Mouse (Mus musculus) stomach, embryonic 16.5 days (tissue): ENCODE measurements around the gene Osbpl2. TPM values are rescaled to one million over a fixed set of nuclear protein-coding genes. Genes with fewer than 3 reads are reported as not detected.

Experiments
- ATAC-seq: fragments of 200-750 bp; cut with Nextera tagmentation; 2 replicates; pipeline ENCODE4 v1.8.0; 2017; ENCODE audit warnings: moderate number of reproducible peaks, moderate TSS enrichment; ENCODE audit not compliant: insufficient read depth, low FRiP score
- H3K27ac ChIP-seq: fragments of 300-500 bp; sonication (generic); 2 replicates; pipeline ENCODE4 v1.5.1; 2014; ENCODE audit warnings: low read length
- H3K27me3 ChIP-seq: fragments of 300-500 bp; sonication (generic); 2 replicates; pipeline ENCODE4 v1.6.1; 2014; ENCODE audit warnings: low read length, control low read depth, mixed read lengths; ENCODE audit not compliant: control insufficient read depth, insufficient read depth
- H3K36me3 ChIP-seq: fragments of 300-500 bp; sonication (generic); 2 replicates; pipeline ENCODE4 v1.6.1; 2014; ENCODE audit warnings: low read length; ENCODE audit not compliant: control insufficient read depth, insufficient read depth
- H3K4me1 ChIP-seq: fragments of 300-500 bp; sonication (generic); 2 replicates; pipeline ENCODE4 v1.6.1; 2014; ENCODE audit warnings: low read length, control low read depth, mixed read lengths; ENCODE audit not compliant: control insufficient read depth, insufficient read depth
- H3K4me2 ChIP-seq: fragments of 300-500 bp; sonication (generic); 2 replicates; pipeline ENCODE4 v1.6.1; 2014; ENCODE audit warnings: low read depth, low read length, mixed read lengths
- H3K4me3 ChIP-seq: fragments of 300-500 bp; sonication (generic); replicated peaks from 2 replicates; pipeline ENCODE4 v1.5.1; 2014; ENCODE audit warnings: mild to moderate bottlenecking, low read length
- H3K9ac ChIP-seq: fragments of 300-500 bp; sonication (generic); 2 replicates; pipeline ENCODE4 v1.6.1; 2014; ENCODE audit warnings: low read length
- H3K9me3 ChIP-seq: fragments of 300-500 bp; sonication (generic); replicated peaks from 2 replicates; pipeline ENCODE4 v1.6.1; 2016; ENCODE audit warnings: low read length, control low read depth; ENCODE audit not compliant: control insufficient read depth
- WGBS: fragments of 180-500 bp; shearing (Covaris S2); extraction: QIAGEN DNeasy Blood & Tissue Kit; methylation state at CpG from one replicate; pipeline ENCODE4 v1.1.7; 2014; 5-methylcytosine and 5-hydroxymethylcytosine counted together
- polyA plus RNA-seq: library from polyadenylated mRNA; unstranded; fragments of >200 nt; fragmentation: Nextera tagmentation; extraction: Ambion mirVana; gene quantifications from 2 replicates; pipeline ENCODE4 v1.2.1, GENCODE M21; 2015

The Osbpl2 gene
- 39.6 and 43.1 TPM in 2 replicates for polyA plus RNA-seq

DNA sequence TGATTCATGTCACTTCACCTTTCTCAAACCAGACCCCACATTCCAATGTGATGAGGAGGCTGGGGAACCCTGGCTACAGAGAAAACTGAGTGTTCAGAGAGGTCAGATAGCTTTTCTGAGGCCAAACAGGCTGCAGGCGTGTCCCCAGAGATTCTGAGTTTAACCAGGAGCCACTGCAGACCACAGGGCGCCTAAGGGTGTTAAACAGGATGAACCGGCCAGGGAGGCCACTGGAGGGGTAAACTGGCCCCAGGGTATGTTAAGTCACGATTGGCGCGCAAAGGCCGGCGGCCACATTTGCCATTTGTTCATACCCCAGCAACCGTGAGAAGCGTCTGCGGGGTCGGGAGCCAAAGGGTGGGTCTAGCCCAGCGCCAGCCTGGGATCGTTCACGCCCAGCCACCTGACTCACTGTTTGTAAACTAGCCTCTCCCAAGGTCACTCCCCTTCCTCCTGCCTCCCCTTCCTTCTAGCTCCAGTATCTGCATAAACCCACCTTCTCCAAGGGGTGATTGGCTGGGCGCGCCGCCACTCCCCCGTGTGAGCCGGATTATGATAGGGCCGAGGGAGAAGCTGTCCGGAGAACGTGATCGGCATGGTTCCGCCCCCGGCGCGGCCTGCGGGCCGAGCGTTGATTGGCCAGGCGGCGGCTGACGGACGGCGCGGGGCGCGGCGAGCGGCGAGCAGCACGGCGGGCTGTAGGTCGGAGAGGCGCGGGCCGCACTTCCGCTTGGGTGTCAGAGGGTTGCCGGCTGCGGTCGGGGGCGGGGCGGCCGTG, at the start of gene Osbpl2:
Osbpl2 (plus strand) TSS at position 646 of the 778 bp plus-strand sequence.
- Histone ChIP-seq H3K27ac (peak within 1 kb of the TSS; percentile 85), H3K4me1 (peaks cover 37% of the 10 kb centered on the region), H3K4me2 (peak within 1 kb of the TSS; percentile 84), H3K9me3 (no peaks in the 10 kb centered on the region), H3K4me3 (peak within 1 kb of the TSS; percentile 94), H3K36me3 (peaks cover 4% of the 10 kb centered on the region; the same call in 1 of the 2 replicates), H3K27me3 (no peaks in the 10 kb centered on the region), H3K9ac (peak within 1 kb of the TSS; percentile 90)
- ATAC-seq, result peak; percentile 99
- under 1% methylated on average over 55 of the region's 55 CpGs for WGBS

DNA sequence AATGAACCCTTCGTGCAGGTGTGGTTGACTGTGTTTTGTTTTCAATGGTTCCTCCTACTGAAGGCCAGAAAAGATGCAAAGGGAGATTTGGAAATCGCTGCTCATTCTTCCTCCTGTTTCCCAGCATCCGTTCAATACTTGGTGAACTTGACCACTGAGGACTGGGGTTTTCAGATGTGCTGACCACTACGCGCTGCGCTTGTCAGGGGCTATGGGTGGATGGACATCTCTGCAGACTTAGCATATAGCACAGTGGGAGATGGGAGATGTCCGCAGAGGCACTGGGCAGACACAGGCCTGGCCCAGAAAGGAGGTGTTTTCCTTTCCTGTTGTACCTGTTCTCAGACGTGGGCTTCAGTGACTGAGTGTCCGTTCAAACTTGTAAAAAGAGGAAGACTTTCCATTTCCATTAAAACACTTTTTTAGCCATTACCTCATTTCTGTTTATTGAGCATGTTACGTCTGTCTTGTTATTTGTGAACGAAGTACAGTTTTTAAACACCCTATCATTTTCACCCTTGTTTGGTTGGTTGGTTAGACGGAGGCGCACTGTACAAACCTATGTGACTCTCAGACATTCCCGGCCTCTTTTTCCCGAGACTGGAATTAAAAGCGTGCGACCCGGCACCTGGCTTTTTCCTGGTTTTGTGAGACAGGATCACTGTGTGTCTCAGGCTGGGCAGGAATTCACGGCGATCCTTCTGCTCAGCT, 49.2 kb upstream of the Osbpl2 start:
- Histone ChIP-seq H3K4me3 (peak overlapping the region; percentile 70), H3K9ac (peak overlapping the region; percentile 83), H3K9me3 (no peaks in the 10 kb centered on the region), H3K27me3 (no peaks in the 10 kb centered on the region), H3K4me2 (peak overlapping the region; percentile 95), H3K27ac (peak overlapping the region; percentile 74; the same call in 1 of the 2 replicates), H3K36me3 (peaks cover 4% of the 10 kb centered on the region; the same call in 1 of the 2 replicates), H3K4me1 (peaks cover 11% of the 10 kb centered on the region)
- peak; percentile 62; the same call in 1 of the 2 replicates for ATAC-seq
- 30% methylated on average over 20 of the region's 20 CpGs for WGBS

DNA sequence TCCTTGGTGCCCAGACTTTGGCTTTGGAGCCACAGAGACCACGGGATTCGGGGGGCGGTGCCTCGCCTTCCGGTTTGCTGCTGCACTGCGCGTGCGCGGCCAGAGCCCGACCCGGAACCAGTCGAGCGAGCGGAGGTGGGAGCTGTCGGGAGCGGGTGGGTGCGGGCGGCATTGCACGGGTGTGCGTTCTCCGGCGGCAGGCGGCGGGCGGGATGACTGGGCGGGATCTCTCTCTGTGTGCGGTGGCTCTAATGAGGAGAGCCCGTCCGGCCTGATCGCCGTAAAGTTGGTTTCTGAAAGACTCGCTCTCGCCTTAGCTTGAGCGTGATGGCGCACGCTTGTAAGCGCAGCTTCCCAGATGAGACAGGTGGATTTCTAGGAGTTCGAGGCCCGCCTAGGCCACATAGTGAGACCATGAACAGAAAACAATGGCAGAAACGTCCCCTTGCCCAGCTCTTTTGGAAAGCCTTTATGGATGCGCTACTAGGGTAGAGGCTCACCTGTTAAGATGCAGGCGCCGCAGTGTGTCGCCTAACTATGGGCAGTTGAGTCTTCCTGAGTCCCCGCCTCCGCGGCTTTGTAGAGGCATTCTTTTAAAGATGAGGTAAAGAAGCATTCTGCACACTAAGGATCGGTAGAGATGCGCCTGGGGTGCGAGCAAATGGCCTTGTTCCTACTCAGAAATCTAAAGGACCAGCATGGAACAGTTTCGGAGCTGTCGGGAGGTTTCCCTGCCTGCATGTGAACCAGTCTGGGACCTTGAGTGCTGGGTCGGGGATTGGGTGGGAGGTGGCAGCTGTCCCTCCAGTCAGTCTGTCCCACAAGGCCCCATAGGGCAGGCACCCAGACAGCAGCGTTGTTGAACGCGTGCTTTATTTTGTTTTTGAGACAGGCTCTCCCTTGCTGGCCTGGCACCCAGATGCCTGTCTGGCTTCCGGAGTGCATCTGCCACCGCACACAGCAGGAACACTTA, 48.3 kb upstream of the Osbpl2 start, which contains the start of gene Mtg2:
Mtg2 (plus strand) TSS at position 108 of the 973 bp plus-strand sequence.
- Histone ChIP-seq H3K27ac (peak within 1 kb of the TSS; percentile 74), H3K4me3 (peak within 1 kb of the TSS; percentile 70), H3K9ac (peak within 1 kb of the TSS; percentile 83), H3K4me1 (peaks cover 11% of the 10 kb centered on the region), H3K4me2 (peak within 1 kb of the TSS; percentile 95), H3K27me3 (no peaks in the 10 kb centered on the region), H3K9me3 (no peaks in the 10 kb centered on the region), H3K36me3 (peaks cover 4% of the 10 kb centered on the region; the same call in 1 of the 2 replicates)
- peak; percentile 97 for ATAC-seq
- 5% methylated on average over 58 of the region's 58 CpGs for WGBS

DNA sequence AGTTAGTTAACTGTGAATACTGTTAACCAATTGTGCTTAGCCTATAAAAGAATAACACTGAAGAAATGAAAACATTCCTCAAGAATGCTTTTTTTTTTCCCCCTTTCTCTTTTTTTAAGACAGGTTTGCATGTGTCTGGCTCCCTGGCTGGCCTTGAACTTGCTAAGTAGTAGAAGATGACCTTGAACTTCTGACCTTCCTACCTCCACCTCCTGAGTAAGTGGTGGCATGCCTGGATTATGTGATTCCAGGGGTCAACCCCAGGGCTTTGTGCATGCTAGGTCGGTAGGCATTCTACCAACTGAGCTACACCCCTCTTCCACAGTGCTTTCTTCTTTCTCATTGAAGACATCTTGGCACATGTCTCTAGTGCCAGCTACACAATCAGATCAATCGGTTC, 47.4 kb upstream of the Osbpl2 start:
- Histone ChIP-seq H3K9ac (no peak overlapping the region), H3K27ac (no peak overlapping the region), H3K4me1 (peaks cover 11% of the 10 kb centered on the region), H3K9me3 (no peaks in the 10 kb centered on the region), H3K36me3 (peaks cover 4% of the 10 kb centered on the region; the same call in 1 of the 2 replicates), H3K4me3 (no peak overlapping the region), H3K27me3 (no peaks in the 10 kb centered on the region), H3K4me2 (no peak overlapping the region)
- WGBS, result 79% methylated on average over 2 of the region's 2 CpGs
- no peak for ATAC-seq

DNA sequence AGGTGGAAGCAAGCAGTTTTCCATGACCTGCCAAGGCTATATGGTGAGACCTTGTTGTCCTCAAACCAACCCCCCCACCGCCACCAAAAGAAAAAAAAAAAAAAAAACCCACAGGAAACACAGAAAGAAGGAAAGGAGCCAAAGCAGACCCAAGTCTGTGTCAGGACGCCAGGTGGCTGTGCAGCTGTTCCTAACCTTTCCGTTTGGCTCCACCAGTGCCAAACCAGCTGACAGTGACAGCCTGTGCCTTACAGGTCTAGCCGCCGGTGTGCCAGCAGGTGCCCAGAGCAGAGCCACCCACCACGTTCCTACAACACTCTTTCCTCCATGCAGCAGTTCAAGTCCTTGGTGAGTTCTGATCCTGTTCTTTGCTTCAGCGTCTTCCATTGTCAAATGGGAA, 46.2 kb upstream of the Osbpl2 start:
- Histone ChIP-seq H3K9me3 (no peaks in the 10 kb centered on the region), H3K27ac (no peak overlapping the region), H3K27me3 (no peaks in the 10 kb centered on the region), H3K36me3 (no peaks in the 10 kb centered on the region), H3K9ac (no peak overlapping the region), H3K4me1 (peaks cover 11% of the 10 kb centered on the region), H3K4me2 (no peak overlapping the region), H3K4me3 (no peak overlapping the region)
- no peak for ATAC-seq
- WGBS, result 83% methylated on average over 7 of the region's 7 CpGs

DNA sequence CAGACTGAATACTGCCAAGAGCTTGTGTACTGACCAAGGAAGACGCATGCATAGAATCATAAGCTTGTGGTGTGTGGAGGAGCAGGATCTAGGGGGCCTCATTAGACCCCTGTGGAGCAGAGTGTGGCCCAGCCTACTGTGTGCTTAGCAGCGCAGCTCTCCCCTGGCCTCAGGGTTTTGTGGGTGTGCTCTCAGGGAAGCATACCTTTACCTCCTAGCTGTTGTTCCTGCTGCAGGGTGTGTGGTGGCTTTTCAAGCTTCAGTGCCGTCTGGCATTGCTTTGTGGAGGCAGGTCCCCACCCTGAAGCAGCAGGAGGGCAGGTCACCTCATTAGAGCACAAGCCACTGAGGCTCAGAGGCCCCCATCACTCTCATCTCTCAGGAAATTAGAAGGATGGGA, 41.5 kb upstream of the Osbpl2 start:
- Histone ChIP-seq H3K4me3 (no peak overlapping the region), H3K9me3 (no peaks in the 10 kb centered on the region), H3K36me3 (no peaks in the 10 kb centered on the region), H3K4me2 (no peak overlapping the region), H3K27ac (no peak overlapping the region), H3K9ac (no peak overlapping the region), H3K27me3 (no peaks in the 10 kb centered on the region), H3K4me1 (no peaks in the 10 kb centered on the region; the same call in 1 of the 2 replicates)
- no peak for ATAC-seq
- 58% methylated on average over 3 of the region's 3 CpGs for WGBS

DNA sequence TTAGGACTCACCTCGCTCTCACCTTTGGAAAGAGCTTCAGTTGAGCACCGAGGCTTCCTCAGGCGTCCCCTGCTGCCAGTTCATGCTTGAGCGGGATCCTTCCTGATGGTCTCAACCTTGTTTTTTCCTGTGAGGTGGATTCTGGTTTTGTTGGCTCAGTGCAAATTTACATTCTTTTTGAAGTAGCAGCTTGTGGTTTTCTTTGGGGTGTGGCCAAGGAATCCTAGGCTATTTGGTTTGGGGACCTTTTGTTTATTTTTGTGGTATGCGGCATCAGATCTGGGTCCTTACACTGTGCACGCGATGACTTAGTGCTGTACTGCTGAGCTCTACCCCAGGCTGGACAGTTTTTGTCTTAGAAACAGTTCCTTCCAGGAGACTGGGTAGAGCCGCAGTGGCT, 38.4 kb upstream of the Osbpl2 start:
- Histone ChIP-seq H3K9me3 (no peaks in the 10 kb centered on the region), H3K27me3 (no peaks in the 10 kb centered on the region), H3K4me2 (no peak overlapping the region), H3K36me3 (no peaks in the 10 kb centered on the region), H3K4me1 (no peaks in the 10 kb centered on the region; the same call in 1 of the 2 replicates), H3K4me3 (no peak overlapping the region), H3K27ac (no peak overlapping the region), H3K9ac (no peak overlapping the region)
- no peak for ATAC-seq
- WGBS, result 72% methylated on average over 8 of the region's 8 CpGs

DNA sequence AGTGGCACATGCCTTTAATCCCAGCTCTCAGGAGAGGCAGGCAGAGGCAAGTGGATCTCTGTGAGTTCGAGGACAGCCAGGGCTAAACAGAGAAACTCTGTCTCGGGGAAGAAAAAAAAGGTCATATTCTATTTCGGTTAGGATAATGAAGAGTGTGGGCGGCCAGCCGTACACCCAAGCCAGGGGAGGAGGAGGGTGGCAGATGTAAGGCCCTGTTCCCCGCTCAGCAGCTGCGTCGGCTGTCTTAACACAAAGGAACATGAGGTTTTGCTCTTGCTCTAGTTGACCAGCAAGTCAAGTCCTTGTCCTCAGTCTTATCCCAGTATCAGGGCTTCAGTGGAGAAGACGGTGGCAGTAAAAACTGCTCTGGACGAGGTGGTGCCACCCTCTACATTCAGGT, 36.0 kb upstream of the Osbpl2 start:
- Histone ChIP-seq H3K36me3 (no peaks in the 10 kb centered on the region), H3K27me3 (no peaks in the 10 kb centered on the region), H3K9ac (no peak overlapping the region), H3K4me3 (no peak overlapping the region), H3K4me2 (no peak overlapping the region), H3K4me1 (no peaks in the 10 kb centered on the region; the same call in 1 of the 2 replicates), H3K9me3 (no peaks in the 10 kb centered on the region), H3K27ac (no peak overlapping the region)
- WGBS, result 90% methylated on average over 10 of the region's 10 CpGs
- ATAC-seq, result no peak
